Mouse (Mus musculus) splenic B cell, adult 2 months (primary cell): ENCODE measurements around the gene Arhgap35.

Experiments used
- DNase-seq: peaks from one replicate; pipeline ENCODE4 v3.0.0-alpha.2; 2011; ENCODE audit warnings: low read depth, low spot score
- H3K27me3 ChIP-seq: 2 replicates; pipeline ENCODE4 v1.6.1; 2012; ENCODE audit warnings: mild to moderate bottlenecking, low read length, moderate library complexity, mixed read lengths; ENCODE audit not compliant: control insufficient read depth, poor library complexity, insufficient read depth, severe bottlenecking
- H3K36me3 ChIP-seq: 2 replicates; pipeline ENCODE4 v1.6.1; 2012; ENCODE audit warnings: mild to moderate bottlenecking, low read length, moderate library complexity, mixed read lengths; ENCODE audit not compliant: control insufficient read depth, poor library complexity, insufficient read depth, severe bottlenecking

Gene Arhgap35

DNA sequence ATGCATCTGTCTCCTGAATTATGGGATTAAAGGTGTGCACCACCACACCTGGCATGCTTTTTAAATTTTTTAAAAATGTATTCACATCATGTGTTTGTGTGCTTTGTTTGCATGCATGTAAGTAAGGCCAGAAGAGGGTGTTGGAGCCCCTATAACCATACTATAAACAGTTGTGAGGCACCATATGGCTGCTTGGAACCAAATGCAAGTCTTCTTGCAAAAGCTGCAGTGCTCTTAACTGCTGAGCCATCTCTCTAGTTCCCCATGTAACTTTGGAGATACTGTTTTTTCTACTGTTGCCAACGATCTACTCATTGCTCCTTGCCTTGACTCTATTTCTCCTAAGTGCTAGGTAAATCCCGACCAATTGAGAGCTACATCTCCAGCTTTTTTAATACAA is 95.5 kb downstream of the Arhgap35 start:
- Histone ChIP-seq H3K36me3 (no peaks in the 10 kb centered on the region), H3K27me3 (no peaks in the 10 kb centered on the region)
- DNase-seq: no peak

DNA sequence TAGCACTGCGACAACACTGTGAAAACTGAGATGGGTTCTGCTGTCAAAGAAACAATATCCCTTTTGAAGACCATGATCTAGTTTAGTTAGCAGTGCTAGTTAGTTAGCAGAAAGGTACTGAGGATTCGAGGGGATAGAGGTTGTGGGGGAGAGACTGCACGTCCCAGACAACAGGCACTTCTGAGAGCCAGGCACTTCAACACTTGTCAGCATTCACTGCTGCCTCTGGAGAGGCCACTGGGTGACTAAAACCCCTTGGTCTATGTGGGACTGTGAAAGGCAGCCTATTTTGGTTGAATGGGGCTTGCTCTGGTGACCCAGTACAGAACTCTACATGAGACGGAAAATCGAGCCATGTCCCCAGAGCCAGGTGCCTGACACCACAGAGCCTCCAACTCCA is 97.6 kb downstream of the Arhgap35 start:
- no peak for DNase-seq
- Histone ChIP-seq H3K27me3 (no peaks in the 10 kb centered on the region), H3K36me3 (no peaks in the 10 kb centered on the region)

DNA sequence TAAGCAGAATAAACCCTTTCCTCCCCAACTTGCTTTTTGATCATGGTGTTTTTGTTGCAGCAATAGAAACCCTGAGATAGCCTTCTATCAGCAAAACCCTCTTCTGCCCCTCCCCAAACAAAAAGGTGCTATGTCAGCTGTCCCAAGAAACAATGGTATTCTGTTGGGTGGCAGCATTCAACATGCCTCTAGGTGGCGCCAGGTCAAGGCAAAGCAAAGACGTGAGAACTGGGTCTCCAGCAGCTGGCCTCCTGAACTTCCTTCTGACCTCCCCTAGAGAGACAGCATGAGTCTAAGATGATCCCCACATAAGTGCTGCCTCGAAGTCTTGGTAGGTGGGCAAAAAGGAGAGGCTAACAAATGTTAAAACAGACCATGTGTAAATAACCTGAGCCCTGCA is 107.5 kb downstream of the Arhgap35 start:
- H3K27me3 ChIP-seq: no peaks in the 10 kb centered on the region
- peak; percentile 75 for DNase-seq

DNA sequence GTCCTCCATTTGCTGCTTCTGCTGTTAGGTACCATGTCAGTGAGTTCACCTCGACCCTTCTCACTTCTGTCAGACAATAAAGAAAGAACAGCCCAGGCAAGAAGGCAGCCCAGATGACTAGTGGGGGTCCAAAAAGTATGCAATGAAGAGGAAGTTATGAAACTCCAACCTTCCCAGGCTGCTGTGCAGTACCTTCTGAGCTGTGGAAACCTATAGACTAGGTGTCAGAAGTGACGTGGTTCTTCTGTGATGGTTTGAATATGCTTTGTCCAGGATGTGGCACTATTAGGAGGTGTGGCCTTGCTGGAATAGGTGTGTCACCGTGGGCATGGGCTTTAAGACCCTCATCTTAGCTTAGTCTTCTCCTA is 109.6 kb downstream of the Arhgap35 start:
- H3K27me3 ChIP-seq: no peaks in the 10 kb centered on the region
- no peak for DNase-seq
- H3K36me3 ChIP-seq: peaks cover 6% of the 10 kb centered on the region

More for the DNA sequence above, 107.5 kb downstream of the Arhgap35 start:
- peaks cover 6% of the 10 kb centered on the region; the same call in 1 of the 2 replicates for H3K36me3 ChIP-seq

- H3K36me3 ChIP-seq: peaks cover 6% of the 10 kb centered on the region
- H3K27me3 ChIP-seq: no peaks in the 10 kb centered on the region
Measured at GRCm38 (mm10) chr7:16504573-16505225, 110.1 kb downstream of the Arhgap35 start.

GRCm38 (mm10) chr7:16501571-16501970 is 113.2 kb downstream of the Arhgap35 start:
- H3K36me3 ChIP-seq: peaks cover 3% of the 10 kb centered on the region
- H3K27me3 ChIP-seq: no peaks in the 10 kb centered on the region
- no peak for DNase-seq

More at GRCm38 (mm10) chr7:16504573-16505225, 110.1 kb downstream of the Arhgap35 start:
- DNase-seq: no peak

DNA sequence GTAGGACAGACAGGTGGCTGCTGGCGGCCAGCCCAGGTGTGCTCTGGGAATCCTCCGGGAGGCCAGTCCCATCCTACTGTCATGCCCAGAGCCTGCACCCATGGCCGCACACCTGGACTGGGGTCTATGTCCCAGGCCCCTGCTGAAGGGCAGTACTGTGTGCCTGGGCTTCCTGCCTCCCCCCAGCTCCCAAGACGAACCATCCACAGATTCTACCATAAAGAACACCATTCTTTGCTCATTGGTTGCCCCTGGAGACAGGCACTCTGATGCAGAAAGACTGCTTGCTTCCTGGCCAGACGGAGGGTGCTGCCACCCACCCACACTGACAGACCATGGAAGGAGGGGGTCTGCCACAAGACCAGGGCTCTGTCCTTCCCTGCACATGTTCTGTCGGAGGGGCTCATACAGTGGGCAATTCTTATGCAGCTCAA is 115.1 kb downstream of the Arhgap35 start:
- H3K27me3 ChIP-seq: no peaks in the 10 kb centered on the region
- no peak for DNase-seq
- peaks cover 3% of the 10 kb centered on the region; the same call in 1 of the 2 replicates for H3K36me3 ChIP-seq

- H3K36me3 ChIP-seq: 0 out of 2 replicates have a peak, but pooled peaks cover 1% of the 10 kb centered on the region
- DNase-seq: no peak
- H3K27me3 ChIP-seq: no peaks in the 10 kb centered on the region
Measured at GRCm38 (mm10) chr7:16496260-16496659, 118.5 kb downstream of the Arhgap35 start.

GRCm38 (mm10) chr7:16493361-16493760 is 121.4 kb downstream of the Arhgap35 start:
- DNase-seq: peak; percentile 58
- no peaks in the 10 kb centered on the region for H3K36me3 ChIP-seq

DNA sequence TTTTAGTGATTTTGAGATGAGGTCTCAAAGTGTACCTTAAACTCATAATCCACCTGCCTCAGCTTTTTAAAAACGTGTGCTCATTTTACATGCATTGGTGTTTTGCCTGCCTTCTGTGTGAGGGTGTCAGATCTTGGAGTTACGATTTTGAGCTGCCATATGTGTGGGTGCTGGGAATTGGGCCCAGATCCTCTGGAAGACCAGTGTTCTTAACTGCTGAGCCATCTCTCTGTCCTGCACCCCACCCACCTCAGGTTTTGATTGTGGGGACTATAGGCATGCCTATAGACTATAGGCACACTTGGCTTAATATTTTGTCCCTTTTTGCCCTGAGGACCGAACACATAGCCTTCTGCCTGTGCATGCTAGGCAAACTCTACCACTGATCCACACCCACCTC is 122.6 kb downstream of the Arhgap35 start:
- no peaks in the 10 kb centered on the region for H3K36me3 ChIP-seq
- no peaks in the 10 kb centered on the region for H3K27me3 ChIP-seq
- DNase-seq: no peak

More at GRCm38 (mm10) chr7:16493361-16493760, 121.4 kb downstream of the Arhgap35 start:
- H3K27me3 ChIP-seq: no peaks in the 10 kb centered on the region

- Histone ChIP-seq H3K27me3 (no peaks in the 10 kb centered on the region), H3K36me3 (no peaks in the 10 kb centered on the region)
- peak; percentile 80 for DNase-seq
Measured at GRCm38 (mm10) chr7:16491759-16492158, 123.0 kb downstream of the Arhgap35 start.

- H3K27me3 ChIP-seq: no peaks in the 10 kb centered on the region
- H3K36me3 ChIP-seq: no peaks in the 10 kb centered on the region
- DNase-seq: no peak
Measured at GRCm38 (mm10) chr7:16489948-16490347, 124.8 kb downstream of the Arhgap35 start.

DNA sequence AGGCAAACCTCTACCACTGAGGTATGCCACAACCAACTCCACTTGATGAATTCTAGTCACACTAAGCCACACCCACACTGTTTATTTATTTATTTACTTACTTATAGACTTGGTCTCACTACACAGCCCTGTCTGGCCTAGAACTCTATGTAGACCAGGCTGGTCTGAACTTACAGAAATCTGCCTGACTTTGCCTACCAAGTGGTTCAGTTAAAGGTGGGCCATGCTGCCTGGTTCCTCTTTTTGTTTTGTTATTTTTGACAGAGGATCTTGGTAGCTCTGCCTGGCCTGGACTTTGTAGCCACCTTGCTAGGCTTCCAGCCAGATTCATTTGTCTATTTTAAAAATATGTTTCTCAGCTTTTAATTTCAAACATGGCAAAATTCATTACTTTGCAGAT is 126.0 kb downstream of the Arhgap35 start:
- DNase-seq: no peak
- Histone ChIP-seq H3K27me3 (no peaks in the 10 kb centered on the region), H3K36me3 (no peaks in the 10 kb centered on the region)

- H3K27me3 ChIP-seq: 0 out of 2 replicates have a peak, but pooled peaks cover 2% of the 10 kb centered on the region
- DNase-seq: no peak
- H3K36me3 ChIP-seq: no peaks in the 10 kb centered on the region
Measured at GRCm38 (mm10) chr7:16477628-16478027, 137.2 kb downstream of the Arhgap35 start, which contains the start of gene Npas1. TSS of gene Npas1 (minus strand) at chr7:16477728.

DNA sequence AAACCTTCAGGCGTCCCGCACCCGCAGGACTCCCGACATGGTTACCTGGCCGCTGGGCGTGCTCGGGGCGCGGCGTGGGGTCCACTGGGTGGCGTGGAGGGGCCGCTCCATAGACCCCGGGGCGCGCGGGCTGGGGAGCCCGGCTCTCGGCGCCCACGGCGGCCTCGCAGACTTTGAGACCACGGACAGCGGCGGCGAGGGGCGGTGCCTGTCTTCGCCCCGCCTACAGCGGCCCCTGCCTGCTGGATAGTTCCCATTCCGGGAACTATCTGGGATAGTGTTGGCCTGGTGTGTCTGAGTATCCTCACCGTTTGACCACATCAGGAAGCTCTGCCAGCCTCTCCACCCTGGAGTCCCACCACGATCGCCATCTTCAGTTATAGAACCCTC is 138.2 kb downstream of the Arhgap35 start:
- Histone ChIP-seq H3K27me3 (peaks cover 2% of the 10 kb centered on the region; the same call in 1 of the 2 replicates), H3K36me3 (no peaks in the 10 kb centered on the region)
- DNase-seq: no peak
